Mouse (Mus musculus): Measurements from ENCODE around the gene Dlx2.

- TF ChIP-seq CTCF (IDR thresholded peaks at IDR 0.05; ENCODE audit: low read depth, low read length), result no peak
- TF ChIP-seq POLR2AphosphoS5 (IDR thresholded peaks at IDR 0.05; ENCODE audit: insufficient replicate concordance, low read depth, low read length), result no peak
- no peak for TF ChIP-seq TAL1 (conservative IDR thresholded peaks at IDR 0.05; ENCODE audit: low read depth, low read length)
Measured at GRCm38 (mm10) chr2:71516995-71517394, 29.6 kb downstream of the Dlx2 start.
